Mouse (Mus musculus): ENCODE measurements around the gene Kcnk18. TPM values are rescaled to one million over a fixed set of nuclear protein-coding genes. Genes with fewer than 3 reads are reported as not detected.

Gene Kcnk18
- polyA plus RNA-seq, 1 experiment: not detected

- Histone ChIP-seq H3K27ac (ENCODE audit: insufficient read depth, low read length) (no peak overlapping the region), H3K27me3 (ENCODE audit: control insufficient read depth, insufficient read depth, low read length) (peaks cover 27% of the 10 kb centered on the region), H3K4me1 (ENCODE audit: control insufficient read depth, insufficient read depth, insufficient read length) (no peaks in the 10 kb centered on the region; the same call in 1 of the 2 replicates), H3K4me3 (ENCODE audit: extremely low read depth, insufficient read depth, insufficient read length) (no peak overlapping the region), H3K36me3 (ENCODE audit: control insufficient read depth, insufficient read depth, low read length) (no peaks in the 10 kb centered on the region)
- DNase-seq (ENCODE audit: low read depth in 1 of 2, low spot score in 2 of 2): no peak
- 20% methylated on average over 6 of the region's 6 CpGs for WGBS
- TF ChIP-seq POLR2A (IDR thresholded peaks at IDR 0.05; ENCODE audit: low read depth, low read length) (no peak), CTCF (IDR thresholded peaks at IDR 0.05; ENCODE audit: extremely low read depth, insufficient read depth, insufficient read length, insufficient replicate concordance) (no peak)
Observed at GRCm38 (mm10) chr19:59173341-59174015, 45.5 kb upstream of the Kcnk18 start.

- no peak overlapping the region for H3K27ac ChIP-seq (ENCODE audit: insufficient read depth, low read length)
- WGBS: 24% methylated on average over 3 of the region's 3 CpGs
- no peaks in the 10 kb centered on the region for H3K4me1 ChIP-seq (ENCODE audit: control insufficient read depth, insufficient read depth, insufficient read length)
- no peak for TF ChIP-seq CTCF (IDR thresholded peaks at IDR 0.05; ENCODE audit: extremely low read depth, insufficient read depth, insufficient read length, insufficient replicate concordance)
- TF ChIP-seq POLR2A (IDR thresholded peaks at IDR 0.05; ENCODE audit: low read depth, low read length): no peak
- no peaks in the 10 kb centered on the region for H3K27me3 ChIP-seq (ENCODE audit: control insufficient read depth, insufficient read depth, low read length)
- DNase-seq (ENCODE audit: low read depth in 1 of 2, low spot score in 2 of 2): no peak
- no peak overlapping the region for H3K4me3 ChIP-seq (ENCODE audit: extremely low read depth, insufficient read depth, insufficient read length)
- H3K36me3 ChIP-seq (ENCODE audit: control insufficient read depth, insufficient read depth, low read length): no peaks in the 10 kb centered on the region
Observed at GRCm38 (mm10) chr19:59184000-59184399, 35.0 kb upstream of the Kcnk18 start.

- TF ChIP-seq CTCF (IDR thresholded peaks at IDR 0.05; ENCODE audit: extremely low read depth, insufficient read depth, insufficient read length, insufficient replicate concordance): no peak
- TF ChIP-seq POLR2A (IDR thresholded peaks at IDR 0.05; ENCODE audit: low read depth, low read length): no peak
- H3K27ac ChIP-seq (ENCODE audit: insufficient read depth, low read length): no peak overlapping the region
- no peaks in the 10 kb centered on the region for H3K36me3 ChIP-seq (ENCODE audit: control insufficient read depth, insufficient read depth, low read length)
- WGBS: 31% methylated on average over 4 of the region's 4 CpGs
- no peaks in the 10 kb centered on the region for H3K4me1 ChIP-seq (ENCODE audit: control insufficient read depth, insufficient read depth, insufficient read length)
- H3K27me3 ChIP-seq (ENCODE audit: control insufficient read depth, insufficient read depth, low read length): peaks cover 10% of the 10 kb centered on the region
- no peak for DNase-seq (ENCODE audit: low read depth in 1 of 2, low spot score in 2 of 2)
- no peak overlapping the region for H3K4me3 ChIP-seq (ENCODE audit: extremely low read depth, insufficient read depth, insufficient read length)
Observed at GRCm38 (mm10) chr19:59188981-59189380, 30.0 kb upstream of the Kcnk18 start.

GRCm38 (mm10) chr19:59190431-59191122 is 28.4 kb upstream of the Kcnk18 start:
- Histone ChIP-seq H3K27ac (ENCODE audit: insufficient read depth, low read length) (no peak overlapping the region), H3K4me1 (ENCODE audit: control insufficient read depth, insufficient read depth, insufficient read length) (no peaks in the 10 kb centered on the region), H3K27me3 (ENCODE audit: control insufficient read depth, insufficient read depth, low read length) (peaks cover 15% of the 10 kb centered on the region), H3K36me3 (ENCODE audit: control insufficient read depth, insufficient read depth, low read length) (no peaks in the 10 kb centered on the region), H3K4me3 (ENCODE audit: extremely low read depth, insufficient read depth, insufficient read length) (no peak overlapping the region)
- 8% methylated on average over 8 of the region's 8 CpGs for WGBS
- TF ChIP-seq CTCF (IDR thresholded peaks at IDR 0.05; ENCODE audit: extremely low read depth, insufficient read depth, insufficient read length, insufficient replicate concordance): no peak
- no peak for TF ChIP-seq POLR2A (IDR thresholded peaks at IDR 0.05; ENCODE audit: low read depth, low read length)
- no peak for DNase-seq (ENCODE audit: low read depth in 1 of 2, low spot score in 2 of 2)

- Histone ChIP-seq H3K27ac (ENCODE audit: insufficient read depth, low read length) (no peak overlapping the region), H3K27me3 (ENCODE audit: control insufficient read depth, insufficient read depth, low read length) (peaks cover 19% of the 10 kb centered on the region), H3K4me1 (ENCODE audit: control insufficient read depth, insufficient read depth, insufficient read length) (no peaks in the 10 kb centered on the region), H3K36me3 (ENCODE audit: control insufficient read depth, insufficient read depth, low read length) (no peaks in the 10 kb centered on the region), H3K4me3 (ENCODE audit: extremely low read depth, insufficient read depth, insufficient read length) (no peak overlapping the region)
- TF ChIP-seq CTCF (IDR thresholded peaks at IDR 0.05; ENCODE audit: extremely low read depth, insufficient read depth, insufficient read length, insufficient replicate concordance) (no peak), POLR2A (IDR thresholded peaks at IDR 0.05; ENCODE audit: low read depth, low read length) (no peak)
- WGBS: 22% methylated on average over 4 of the region's 4 CpGs
- no peak for DNase-seq (ENCODE audit: low read depth in 1 of 2, low spot score in 2 of 2)
Observed at GRCm38 (mm10) chr19:59191123-59191505, 27.9 kb upstream of the Kcnk18 start.

- TF ChIP-seq CTCF (IDR thresholded peaks at IDR 0.05; ENCODE audit: extremely low read depth, insufficient read depth, insufficient read length, insufficient replicate concordance) (no peak), POLR2A (IDR thresholded peaks at IDR 0.05; ENCODE audit: low read depth, low read length) (no peak)
- DNase-seq (ENCODE audit: low read depth in 1 of 2, low spot score in 2 of 2): no peak
- Histone ChIP-seq H3K4me3 (ENCODE audit: extremely low read depth, insufficient read depth, insufficient read length) (no peak overlapping the region), H3K27ac (ENCODE audit: insufficient read depth, low read length) (no peak overlapping the region), H3K4me1 (ENCODE audit: control insufficient read depth, insufficient read depth, insufficient read length) (no peaks in the 10 kb centered on the region), H3K36me3 (ENCODE audit: control insufficient read depth, insufficient read depth, low read length) (no peaks in the 10 kb centered on the region), H3K27me3 (ENCODE audit: control insufficient read depth, insufficient read depth, low read length) (peaks cover 21% of the 10 kb centered on the region)
- WGBS: 17% methylated on average over 2 of the region's 2 CpGs
Observed at GRCm38 (mm10) chr19:59192491-59192890, 26.5 kb upstream of the Kcnk18 start.

GRCm38 (mm10) chr19:59193456-59193855 is 25.6 kb upstream of the Kcnk18 start:
- WGBS: 4% methylated on average over 10 of the region's 10 CpGs
- H3K27me3 ChIP-seq (ENCODE audit: control insufficient read depth, insufficient read depth, low read length): peaks cover 21% of the 10 kb centered on the region
- no peaks in the 10 kb centered on the region for H3K4me1 ChIP-seq (ENCODE audit: control insufficient read depth, insufficient read depth, insufficient read length)
- no peak overlapping the region for H3K27ac ChIP-seq (ENCODE audit: insufficient read depth, low read length)
- H3K36me3 ChIP-seq (ENCODE audit: control insufficient read depth, insufficient read depth, low read length): no peaks in the 10 kb centered on the region
- TF ChIP-seq POLR2A (IDR thresholded peaks at IDR 0.05; ENCODE audit: low read depth, low read length): no peak
- no peak for TF ChIP-seq CTCF (IDR thresholded peaks at IDR 0.05; ENCODE audit: extremely low read depth, insufficient read depth, insufficient read length, insufficient replicate concordance)
- no peak for DNase-seq (ENCODE audit: low read depth in 1 of 2, low spot score in 2 of 2)
- H3K4me3 ChIP-seq (ENCODE audit: extremely low read depth, insufficient read depth, insufficient read length): no peak overlapping the region

Data from spleen, adult 2 months (tissue).